Mouse (Mus musculus): ENCODE results near the gene Gpnmb. TPM values are rescaled to one million over a fixed set of nuclear protein-coding genes. Genes with fewer than 3 reads are reported as not detected.
A peak's percentile ranks its signal among the peaks of the same experiment; 100 is the strongest.

Gene Gpnmb
- polyA plus RNA-seq, 1 experiment from 2014 or later, result 1.9 TPM

DNA sequence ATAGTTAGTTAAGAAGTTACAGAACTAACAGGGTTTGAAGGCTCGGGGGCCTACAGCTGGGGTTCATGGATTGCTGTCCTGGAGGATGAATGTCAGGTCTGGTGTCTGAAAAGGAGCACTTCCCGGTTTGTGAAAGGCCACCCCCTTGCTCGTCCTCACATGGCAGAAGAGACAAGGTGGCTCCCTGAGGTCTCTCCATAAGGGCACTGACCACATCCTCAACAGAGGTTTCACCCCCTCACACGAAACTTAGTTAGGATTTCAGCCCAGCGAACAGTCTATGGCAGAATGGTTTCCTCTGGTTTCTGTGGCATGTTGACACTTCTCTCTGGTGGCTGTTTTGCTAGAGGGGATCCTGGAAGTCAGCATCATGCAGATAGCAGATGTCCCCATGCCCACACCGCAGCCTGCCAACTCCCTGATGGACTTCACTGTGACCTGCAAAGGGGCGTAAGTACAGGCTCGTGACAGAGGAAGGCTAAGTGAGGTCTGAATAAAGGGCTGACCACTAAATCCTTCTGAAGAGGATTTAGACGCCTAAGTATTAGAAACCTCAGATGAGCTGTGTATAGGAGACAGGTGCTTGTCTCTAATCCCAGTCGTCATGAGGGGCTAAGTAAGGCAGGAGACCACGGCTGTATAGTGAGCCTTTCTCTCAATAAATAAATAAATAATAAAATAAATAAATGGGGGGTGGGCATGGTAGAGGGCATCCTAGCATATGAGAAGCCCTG is 14.5 kb downstream of the Gpnmb start:
- Histone ChIP-seq H3K4me3 (ENCODE audit: control insufficient read depth in 1 of 2, insufficient read depth in 1 of 2, low read depth in 1 of 2, low read length in 2 of 2) (no peak overlapping the region), H3K4me2 (ENCODE audit: low read length) (no peak overlapping the region), H3K36me3 (ENCODE audit: control insufficient read depth, insufficient read depth, low read length) (no peaks in the 10 kb centered on the region), H3K9ac (ENCODE audit: low read length) (no peak overlapping the region), H3K27ac (replicated peaks in 1 of 2; ENCODE audit: control insufficient read depth in 1 of 2, insufficient read depth in 1 of 2, low read depth in 2 of 2, low read length in 2 of 2) (no peak overlapping the region), H3K27me3 (ENCODE audit: control insufficient read depth, insufficient read depth, low read length) (no peaks in the 10 kb centered on the region), H3K9me3 (ENCODE audit: control insufficient read depth, low read length) (no peaks in the 10 kb centered on the region), H3K4me1 (ENCODE audit: control insufficient read depth in 2 of 2, insufficient read depth in 2 of 2, low read length in 2 of 2) (no peaks in the 10 kb centered on the region)
- 70% methylated on average over 11 of the region's 11 CpGs for WGBS
- no peak for ATAC-seq (ENCODE audit: insufficient number of reproducible peaks, insufficient read depth, low FRiP score, low read depth)

GRCm38 (mm10) chr6:49052191-49052590 is 15.8 kb downstream of the Gpnmb start:
- H3K9ac ChIP-seq (ENCODE audit: low read length), result no peak overlapping the region
- H3K27me3 ChIP-seq (ENCODE audit: control insufficient read depth, insufficient read depth, low read length), result no peaks in the 10 kb centered on the region
- H3K36me3 ChIP-seq (ENCODE audit: control insufficient read depth, insufficient read depth, low read length), result no peaks in the 10 kb centered on the region
- H3K4me3 ChIP-seq (ENCODE audit: control insufficient read depth in 1 of 2, insufficient read depth in 1 of 2, low read depth in 1 of 2, low read length in 2 of 2), result no peak overlapping the region
- no peaks in the 10 kb centered on the region for H3K4me1 ChIP-seq (ENCODE audit: control insufficient read depth in 2 of 2, insufficient read depth in 2 of 2, low read length in 2 of 2)
- 60% methylated on average over 5 of the region's 5 CpGs for WGBS
- no peak overlapping the region for H3K4me2 ChIP-seq (ENCODE audit: low read length)
- H3K27ac ChIP-seq (replicated peaks in 1 of 2; ENCODE audit: control insufficient read depth in 1 of 2, insufficient read depth in 1 of 2, low read depth in 2 of 2, low read length in 2 of 2), result no peak overlapping the region
- H3K9me3 ChIP-seq (ENCODE audit: control insufficient read depth, low read length), result no peaks in the 10 kb centered on the region
- no peak for ATAC-seq (ENCODE audit: insufficient number of reproducible peaks, insufficient read depth, low FRiP score, low read depth)

GRCm38 (mm10) chr6:49055256-49055733 is 18.9 kb downstream of the Gpnmb start:
- H3K4me2 ChIP-seq (ENCODE audit: low read length), result no peak overlapping the region
- no peaks in the 10 kb centered on the region for H3K4me1 ChIP-seq (ENCODE audit: control insufficient read depth in 2 of 2, insufficient read depth in 2 of 2, low read length in 2 of 2)
- H3K4me3 ChIP-seq (ENCODE audit: control insufficient read depth in 1 of 2, insufficient read depth in 1 of 2, low read depth in 1 of 2, low read length in 2 of 2), result no peak overlapping the region
- H3K27ac ChIP-seq (replicated peaks in 1 of 2; ENCODE audit: control insufficient read depth in 1 of 2, insufficient read depth in 1 of 2, low read depth in 2 of 2, low read length in 2 of 2), result no peak overlapping the region
- H3K9me3 ChIP-seq (ENCODE audit: control insufficient read depth, low read length), result no peaks in the 10 kb centered on the region
- 42% methylated on average over 7 of the region's 7 CpGs for WGBS
- no peak for ATAC-seq (ENCODE audit: insufficient number of reproducible peaks, insufficient read depth, low FRiP score, low read depth)
- H3K27me3 ChIP-seq (ENCODE audit: control insufficient read depth, insufficient read depth, low read length), result no peaks in the 10 kb centered on the region
- no peaks in the 10 kb centered on the region for H3K36me3 ChIP-seq (ENCODE audit: control insufficient read depth, insufficient read depth, low read length)
- no peak overlapping the region for H3K9ac ChIP-seq (ENCODE audit: low read length)

- H3K9me3 ChIP-seq (ENCODE audit: control insufficient read depth, low read length), result no peaks in the 10 kb centered on the region
These were observed 19.7 kb downstream of the Gpnmb start for GRCm38 (mm10) chr6:49056009-49056408.

GRCm38 (mm10) chr6:49057053-49058021 is 21.0 kb downstream of the Gpnmb start:
- no peak for ATAC-seq (ENCODE audit: insufficient number of reproducible peaks, insufficient read depth, low FRiP score, low read depth)
- Histone ChIP-seq H3K4me3 (ENCODE audit: control insufficient read depth in 1 of 2, insufficient read depth in 1 of 2, low read depth in 1 of 2, low read length in 2 of 2) (no peak overlapping the region), H3K9me3 (ENCODE audit: control insufficient read depth, low read length) (no peaks in the 10 kb centered on the region), H3K4me2 (ENCODE audit: low read length) (no peak overlapping the region), H3K4me1 (ENCODE audit: control insufficient read depth in 2 of 2, insufficient read depth in 2 of 2, low read length in 2 of 2) (no peaks in the 10 kb centered on the region), H3K36me3 (ENCODE audit: control insufficient read depth, insufficient read depth, low read length) (no peaks in the 10 kb centered on the region), H3K27me3 (ENCODE audit: control insufficient read depth, insufficient read depth, low read length) (no peaks in the 10 kb centered on the region), H3K27ac (replicated peaks in 1 of 2; ENCODE audit: control insufficient read depth in 1 of 2, insufficient read depth in 1 of 2, low read depth in 2 of 2, low read length in 2 of 2) (no peak overlapping the region), H3K9ac (ENCODE audit: low read length) (no peak overlapping the region)
- WGBS, result 33% methylated on average over 8 of the region's 8 CpGs

More at GRCm38 (mm10) chr6:49056009-49056408, 19.7 kb downstream of the Gpnmb start:
- ATAC-seq (ENCODE audit: insufficient number of reproducible peaks, insufficient read depth, low FRiP score, low read depth), result no peak
- Histone ChIP-seq H3K4me3 (ENCODE audit: control insufficient read depth in 1 of 2, insufficient read depth in 1 of 2, low read depth in 1 of 2, low read length in 2 of 2) (no peak overlapping the region), H3K36me3 (ENCODE audit: control insufficient read depth, insufficient read depth, low read length) (no peaks in the 10 kb centered on the region), H3K27me3 (ENCODE audit: control insufficient read depth, insufficient read depth, low read length) (no peaks in the 10 kb centered on the region), H3K4me2 (ENCODE audit: low read length) (no peak overlapping the region), H3K4me1 (ENCODE audit: control insufficient read depth in 2 of 2, insufficient read depth in 2 of 2, low read length in 2 of 2) (no peaks in the 10 kb centered on the region), H3K9ac (ENCODE audit: low read length) (no peak overlapping the region), H3K27ac (replicated peaks in 1 of 2; ENCODE audit: control insufficient read depth in 1 of 2, insufficient read depth in 1 of 2, low read depth in 2 of 2, low read length in 2 of 2) (no peak overlapping the region)
- 84% methylated on average over 9 of the region's 9 CpGs for WGBS

- ATAC-seq (ENCODE audit: insufficient number of reproducible peaks, insufficient read depth, low FRiP score, low read depth), result no peak
These were observed 32.0 kb downstream of the Gpnmb start for GRCm38 (mm10) chr6:49068361-49068760.

DNA sequence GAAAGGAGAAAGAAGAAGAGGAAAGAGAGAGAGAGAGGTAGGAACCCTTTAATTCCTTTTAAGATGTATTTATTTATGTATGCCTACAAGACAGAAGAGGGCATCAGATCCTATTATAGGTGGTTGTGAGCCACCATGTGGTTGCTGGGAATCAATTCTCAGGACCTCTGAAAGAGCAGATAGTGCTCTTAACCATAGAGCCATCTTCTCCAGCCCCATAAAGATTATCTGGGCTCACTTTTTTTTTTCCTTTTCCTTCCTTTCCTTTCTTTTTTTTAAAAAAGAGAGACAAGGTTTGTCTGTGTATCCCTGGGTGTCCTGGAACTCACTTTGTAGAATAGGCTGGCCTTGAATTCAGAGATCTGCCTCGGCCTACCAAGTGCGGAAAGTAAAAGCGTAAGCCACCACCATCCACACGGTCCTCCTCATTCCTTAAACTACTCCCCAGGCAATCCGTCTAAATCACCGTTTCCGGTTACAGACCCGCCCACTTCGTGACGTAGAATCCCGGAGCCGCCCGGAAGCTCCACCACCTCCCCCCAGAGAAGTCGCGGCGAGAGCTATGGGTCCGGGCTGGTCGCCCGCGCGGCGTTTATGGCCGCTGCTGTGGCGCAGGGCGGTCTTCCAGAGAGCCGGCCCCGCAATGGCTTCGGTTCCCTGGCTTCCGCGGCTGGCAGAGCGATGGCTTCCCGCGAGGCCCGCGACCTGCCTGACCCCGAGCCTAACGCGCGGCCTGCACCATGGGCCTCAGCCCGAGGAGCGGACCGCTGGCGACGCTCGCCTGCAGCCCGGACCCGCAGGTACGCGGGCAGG is 37.2 kb downstream of the Gpnmb start, which contains the start of gene Malsu1:
Gene Malsu1, plus strand, starts transcription at position 492 of the 813 bp plus-strand sequence.
- Histone ChIP-seq H3K27ac (replicated peaks in 1 of 2; ENCODE audit: control insufficient read depth in 1 of 2, insufficient read depth in 1 of 2, low read depth in 2 of 2, low read length in 2 of 2) (peak within 1 kb of the TSS; percentile 71 to 81), H3K4me3 (ENCODE audit: control insufficient read depth in 1 of 2, insufficient read depth in 1 of 2, low read depth in 1 of 2, low read length in 2 of 2) (peak within 1 kb of the TSS; percentile 96 to 99), H3K4me1 (ENCODE audit: control insufficient read depth in 2 of 2, insufficient read depth in 2 of 2, low read length in 2 of 2) (peaks cover 0 to 13% of the 10 kb centered on the region in 2 experiments; a peak in 3 of 4 replicates), H3K4me2 (ENCODE audit: low read length) (peak within 1 kb of the TSS; percentile 81), H3K27me3 (ENCODE audit: control insufficient read depth, insufficient read depth, low read length) (no peaks in the 10 kb centered on the region), H3K36me3 (ENCODE audit: control insufficient read depth, insufficient read depth, low read length) (peaks cover 8% of the 10 kb centered on the region; the same call in 1 of the 2 replicates), H3K9me3 (ENCODE audit: control insufficient read depth, low read length) (no peaks in the 10 kb centered on the region), H3K9ac (ENCODE audit: low read length) (peak within 1 kb of the TSS; percentile 92)
- WGBS, result under 1% methylated on average over 49 of the region's 49 CpGs
- ATAC-seq (ENCODE audit: insufficient number of reproducible peaks, insufficient read depth, low FRiP score, low read depth), result peak; percentile 88

More at GRCm38 (mm10) chr6:49068361-49068760, 32.0 kb downstream of the Gpnmb start:
- H3K36me3 ChIP-seq (ENCODE audit: control insufficient read depth, insufficient read depth, low read length), result no peaks in the 10 kb centered on the region
- no peak overlapping the region for H3K4me2 ChIP-seq (ENCODE audit: low read length)
- H3K27ac ChIP-seq (replicated peaks in 1 of 2; ENCODE audit: control insufficient read depth in 1 of 2, insufficient read depth in 1 of 2, low read depth in 2 of 2, low read length in 2 of 2), result no peak overlapping the region
- H3K4me3 ChIP-seq (ENCODE audit: control insufficient read depth in 1 of 2, insufficient read depth in 1 of 2, low read depth in 1 of 2, low read length in 2 of 2), result no peak overlapping the region
- no peaks in the 10 kb centered on the region for H3K9me3 ChIP-seq (ENCODE audit: control insufficient read depth, low read length)
- H3K27me3 ChIP-seq (ENCODE audit: control insufficient read depth, insufficient read depth, low read length), result no peaks in the 10 kb centered on the region
- H3K4me1 ChIP-seq (ENCODE audit: control insufficient read depth in 2 of 2, insufficient read depth in 2 of 2, low read length in 2 of 2), result no peaks in the 10 kb centered on the region
- WGBS, result 34% methylated on average over 4 of the region's 4 CpGs
- H3K9ac ChIP-seq (ENCODE audit: low read length), result no peak overlapping the region

All from heart, embryonic 14.5 days (tissue).